Mouse (Mus musculus): ENCODE results near the gene Myo5c.

Myo5c gene

DNA sequence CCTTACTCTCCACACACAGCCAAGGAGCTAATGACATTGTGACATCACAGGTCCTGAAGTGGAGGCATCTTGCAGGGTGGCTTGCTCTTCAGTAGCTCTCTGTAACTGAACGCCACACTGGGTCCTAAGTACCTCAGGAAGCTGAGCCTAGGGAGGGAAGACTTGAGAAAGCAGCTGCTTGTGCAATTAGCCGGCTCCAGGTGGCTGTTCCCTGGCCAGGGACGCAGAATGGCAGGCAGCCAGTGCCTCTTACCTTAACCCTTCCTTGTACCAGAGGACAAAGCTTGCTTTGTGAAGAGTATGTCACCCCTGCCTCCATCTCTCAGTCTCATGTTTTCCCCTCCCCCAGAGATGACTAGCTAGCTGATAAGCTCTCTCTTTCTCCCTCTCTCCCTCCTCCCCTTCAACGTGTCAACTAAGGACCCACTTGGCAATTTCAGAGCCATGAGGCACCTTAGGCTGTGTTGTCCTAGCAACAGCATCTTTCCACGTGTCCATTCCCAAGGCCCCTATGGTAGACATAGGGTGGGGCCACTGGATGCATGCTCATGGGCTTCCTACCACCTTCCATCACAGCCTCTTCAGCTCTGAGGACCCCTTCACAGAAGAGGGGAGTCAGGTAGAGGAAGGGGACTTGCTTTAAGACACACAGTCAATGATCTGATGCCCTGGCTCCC, 12.0 kb downstream of the Myo5c start:
- no peak for DNase-seq (ENCODE audit: low read depth, low spot score)

DNA sequence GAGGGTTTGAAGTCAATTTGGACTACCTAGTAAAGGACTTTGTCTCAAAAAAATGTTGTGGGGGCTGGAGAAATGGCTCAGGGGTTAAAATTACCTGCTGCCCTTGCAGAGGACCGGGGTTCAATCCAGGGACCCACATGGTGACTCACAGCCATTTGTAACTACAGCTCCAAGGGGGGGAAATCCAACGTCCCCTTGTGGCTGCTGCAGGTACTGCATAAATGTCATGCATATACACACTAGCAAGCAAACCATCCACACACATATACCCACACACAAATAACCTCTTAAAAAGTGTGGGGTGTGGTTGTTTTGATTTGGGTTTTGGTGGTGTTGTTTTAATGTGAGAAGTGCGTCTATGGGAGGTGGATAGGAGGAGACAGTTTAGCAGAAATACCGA, 12.7 kb downstream of the Myo5c start:
- DNase-seq (ENCODE audit: low read depth, low spot score): no peak

DNA sequence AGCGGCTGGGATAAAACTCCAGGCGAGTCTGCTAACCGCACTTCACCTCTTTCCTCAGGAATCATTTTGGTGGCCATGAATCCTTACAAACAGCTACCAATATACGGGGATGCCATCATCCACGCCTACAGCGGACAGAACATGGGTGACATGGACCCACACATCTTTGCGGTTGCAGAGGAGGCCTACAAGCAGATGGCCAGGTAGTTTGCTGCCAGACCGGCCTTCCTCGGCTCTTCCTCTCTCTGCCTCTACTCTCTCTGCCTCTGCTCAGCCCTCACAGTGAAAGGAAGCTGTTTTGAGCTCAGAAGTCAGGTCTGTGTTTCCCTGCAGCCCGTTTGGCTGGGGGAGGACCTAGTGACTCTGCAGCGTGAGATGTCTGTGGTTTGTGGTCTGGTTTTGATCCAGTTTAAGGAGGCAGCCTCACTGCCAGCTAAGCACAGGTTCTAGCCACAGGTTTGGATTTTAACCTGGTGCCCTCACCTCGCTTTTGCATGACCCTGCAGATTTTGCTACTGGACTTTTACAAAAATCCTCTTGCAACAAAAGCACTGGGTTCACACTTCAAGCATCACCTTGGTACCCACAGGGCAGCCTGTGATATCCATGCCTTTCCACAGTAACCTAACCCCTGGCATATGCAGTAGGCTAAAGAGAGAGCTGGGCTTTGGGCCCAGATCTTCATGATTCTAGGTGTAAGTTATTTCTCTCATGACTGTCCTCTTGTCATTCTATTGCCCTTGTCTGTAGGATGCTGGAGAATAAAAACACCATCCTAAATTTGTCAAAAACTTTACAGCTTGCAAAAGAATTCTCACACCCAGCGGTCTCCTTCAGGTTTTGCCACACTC, 14.5 kb downstream of the Myo5c start:
- DNase-seq (ENCODE audit: low read depth, low spot score): no peak

DNA sequence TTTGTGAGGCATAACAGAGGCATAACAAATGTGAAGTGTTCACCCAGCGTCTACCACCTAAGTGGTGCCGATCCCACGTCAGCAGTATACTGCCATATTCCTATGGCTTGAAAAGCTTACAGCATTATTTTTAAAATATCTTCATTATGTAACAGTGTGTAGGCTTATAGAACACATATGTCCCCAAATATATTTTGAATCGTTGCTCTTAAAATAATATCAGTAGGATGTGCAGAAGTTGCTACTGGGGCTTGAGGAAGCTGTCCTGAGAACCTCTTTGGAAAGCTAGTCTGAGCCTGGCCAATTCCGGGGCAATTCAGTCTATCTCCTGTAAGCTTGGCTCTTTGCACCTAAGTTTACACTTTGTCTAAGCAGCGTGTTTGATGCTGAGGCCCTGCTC, 16.1 kb downstream of the Myo5c start:
- DNase-seq (ENCODE audit: low read depth, low spot score): no peak

DNA sequence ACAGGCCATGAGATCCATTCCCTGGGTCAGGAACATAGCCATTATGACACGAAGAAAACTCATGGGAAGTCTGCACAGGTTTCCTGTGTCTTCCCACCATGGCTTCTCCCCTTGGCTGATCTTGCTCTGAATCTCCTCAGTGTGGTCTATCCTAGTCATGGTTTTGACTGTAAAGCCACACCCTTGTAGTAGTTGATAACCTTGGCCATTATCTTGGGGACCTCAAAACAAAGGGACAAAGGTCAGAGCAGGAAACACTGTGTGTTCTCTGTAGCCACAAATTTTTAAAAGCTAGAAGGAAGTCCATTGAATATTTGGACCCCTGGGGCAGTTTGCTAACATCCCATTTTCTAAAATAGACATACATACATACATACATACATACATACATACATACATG, 16.5 kb downstream of the Myo5c start:
- DNase-seq (ENCODE audit: low read depth, low spot score): no peak

DNA sequence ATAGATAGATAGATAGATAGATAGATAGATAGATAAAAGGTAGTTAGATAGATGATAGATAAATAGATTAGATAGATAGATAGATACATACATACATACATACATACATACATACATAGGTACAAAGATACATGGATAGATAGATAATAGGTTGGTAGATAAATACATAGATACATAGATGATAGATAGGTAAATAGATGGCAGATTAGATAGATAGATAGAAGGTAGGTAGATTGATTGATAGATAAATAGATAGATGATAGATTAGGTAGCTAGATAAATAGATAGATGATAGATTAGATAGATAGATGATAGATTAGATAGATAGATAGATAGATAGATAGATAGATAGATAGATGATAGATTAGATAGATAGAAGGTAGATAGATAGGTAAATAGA, 17.1 kb downstream of the Myo5c start:
- no peak for DNase-seq (ENCODE audit: low read depth, low spot score)

DNA sequence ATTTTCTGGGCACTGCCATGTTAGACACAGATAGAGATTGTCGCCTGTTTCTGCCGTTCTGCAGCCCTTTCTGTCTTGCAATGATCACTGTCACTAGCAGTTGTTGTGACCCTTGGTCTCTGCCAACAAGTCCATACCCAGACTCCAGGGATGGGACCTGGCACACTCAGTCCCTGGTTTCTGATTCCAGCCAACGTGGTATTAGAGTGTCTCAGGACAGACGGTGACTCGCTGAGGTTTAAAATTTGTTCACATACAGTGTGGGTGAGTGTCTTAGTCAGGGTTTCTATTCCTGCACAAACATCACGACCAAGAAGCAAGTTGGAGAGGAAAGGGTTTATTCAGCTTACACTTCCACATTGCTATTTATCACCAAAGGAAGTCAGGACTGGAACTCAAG, 21.3 kb downstream of the Myo5c start:
- peak; percentile 73 for DNase-seq (ENCODE audit: low read depth, low spot score)

DNA sequence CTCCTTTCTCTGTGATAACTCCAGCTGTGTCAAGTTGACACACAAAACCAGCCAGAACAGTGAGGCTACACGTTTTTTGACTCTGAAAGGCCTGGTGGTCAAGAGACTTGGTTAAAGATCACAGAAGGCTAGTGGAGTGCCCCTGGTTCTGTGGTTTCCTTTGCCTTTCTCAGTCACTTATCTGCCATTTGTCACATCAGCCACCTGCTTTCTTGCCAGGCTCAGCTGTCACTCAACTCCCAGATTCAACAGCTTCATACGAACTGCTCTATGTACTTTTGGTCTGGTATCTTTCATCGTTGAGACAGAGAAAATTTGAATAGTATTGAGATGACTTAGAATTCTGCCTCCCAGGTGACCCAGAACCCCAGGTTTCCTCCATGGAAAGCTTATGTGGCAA, 21.9 kb downstream of the Myo5c start:
- DNase-seq (ENCODE audit: low read depth, low spot score): no peak

DNA sequence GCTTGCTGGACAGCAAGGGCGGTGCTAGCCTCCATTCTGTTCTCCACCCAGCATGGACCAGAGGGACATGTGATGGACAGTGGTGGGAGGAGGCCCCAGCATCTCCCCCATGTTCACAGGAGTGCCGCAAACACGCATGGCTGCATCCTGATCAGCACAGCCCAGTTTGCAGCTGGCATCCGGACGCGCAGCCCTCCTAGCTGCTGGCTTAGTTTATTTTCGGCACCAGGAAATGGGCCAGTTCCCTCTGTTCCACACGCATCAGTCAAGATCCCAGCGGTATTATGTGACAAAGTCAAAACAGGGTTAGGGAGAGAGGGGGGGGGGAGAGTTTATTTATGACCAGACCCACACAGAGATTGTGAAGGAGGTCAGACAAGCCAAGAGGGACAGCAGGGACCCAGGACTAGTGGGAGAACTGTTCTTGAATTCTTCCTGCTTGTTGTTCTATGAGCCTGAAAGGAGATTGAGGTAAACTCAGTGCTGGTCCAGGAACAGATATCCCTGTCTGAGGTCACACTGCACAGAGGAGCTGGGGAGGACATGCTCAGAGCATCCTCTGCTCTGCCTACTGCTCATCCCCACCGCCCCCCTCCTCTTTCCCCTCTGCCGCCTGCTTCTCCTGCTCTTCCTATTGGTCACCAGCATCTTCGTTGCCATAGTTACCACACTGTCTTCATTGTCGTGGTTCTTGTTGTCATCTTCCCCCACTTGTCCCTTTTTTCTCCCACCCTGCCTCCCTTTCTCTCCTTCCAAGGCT, 22.6 kb downstream of the Myo5c start:
- peak; percentile 87 for DNase-seq (ENCODE audit: low read depth, low spot score)

DNA sequence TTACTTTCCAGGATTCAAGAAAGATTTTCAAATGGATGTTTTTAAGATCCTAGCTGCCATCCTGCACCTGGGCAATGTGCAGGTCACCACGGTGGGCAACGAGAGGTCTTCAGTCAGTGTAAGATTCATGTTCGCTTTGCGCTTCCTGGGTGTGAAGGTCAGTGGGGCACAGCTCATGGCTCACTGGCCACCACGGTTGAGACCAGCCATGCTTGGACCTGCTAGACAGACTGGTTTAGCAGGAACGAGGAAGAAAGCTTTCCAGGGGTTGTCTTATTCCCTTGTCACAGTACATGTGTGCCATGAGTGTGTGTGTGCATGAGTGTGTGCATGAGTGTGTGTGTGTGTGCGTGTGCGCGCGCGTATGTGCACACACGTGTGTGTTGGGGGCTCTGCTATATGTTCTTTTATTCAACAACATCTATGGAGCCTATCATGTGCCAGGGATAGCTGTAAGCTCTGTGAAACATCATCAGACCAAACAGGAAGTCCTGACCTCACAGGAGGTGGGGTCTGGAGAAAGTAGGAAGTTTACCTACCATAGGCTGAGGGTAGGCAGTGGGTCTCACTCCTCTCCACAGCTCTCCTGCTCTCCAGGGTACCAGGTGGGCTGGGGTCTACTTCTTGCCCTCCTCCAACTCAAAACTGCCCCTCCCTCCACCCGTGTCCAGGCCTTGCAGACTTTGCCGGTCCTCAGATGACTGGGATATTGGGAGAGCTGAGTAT, 24.2 kb downstream of the Myo5c start:
- DNase-seq (ENCODE audit: low read depth, low spot score): no peak

DNA sequence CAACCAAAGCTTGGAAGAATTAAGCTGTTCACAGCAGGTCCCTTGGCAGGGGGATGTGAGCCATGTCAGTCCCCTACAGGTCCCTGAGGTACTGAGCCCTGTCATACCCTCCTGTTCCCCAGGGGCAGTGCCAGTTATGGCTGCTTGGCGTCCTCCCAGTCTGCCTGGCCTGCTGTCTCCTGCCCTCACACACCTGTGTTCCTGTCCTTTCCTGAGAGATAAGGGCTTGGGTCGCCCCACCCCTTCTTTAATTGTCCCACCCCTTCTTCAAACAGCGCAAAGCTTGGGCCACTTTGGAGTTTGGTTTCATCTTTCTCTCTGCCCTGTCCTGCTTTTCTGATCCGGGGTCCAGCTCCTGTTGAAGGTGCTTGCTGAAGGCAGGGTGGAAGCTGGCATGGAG, 27.0 kb downstream of the Myo5c start:
- DNase-seq (ENCODE audit: low read depth, low spot score): no peak

DNA sequence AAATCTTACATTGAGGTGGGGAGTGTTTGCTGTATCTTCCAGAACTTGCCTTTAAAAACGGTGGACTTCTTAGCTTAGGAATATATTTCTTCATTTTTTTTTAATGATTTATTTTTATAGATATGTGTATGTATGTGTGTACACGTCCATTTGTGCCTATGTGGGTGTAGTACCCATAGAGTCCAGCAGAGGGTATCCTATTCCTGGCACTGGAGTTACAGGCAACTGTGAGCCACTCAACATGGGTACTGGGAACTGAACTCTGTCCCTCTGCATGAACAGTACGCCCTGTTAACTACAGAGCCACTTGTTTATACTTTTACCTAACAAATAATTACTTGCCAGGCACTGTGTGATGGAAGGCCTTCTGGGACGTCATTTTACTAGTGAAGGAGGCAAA, 27.8 kb downstream of the Myo5c start:
- DNase-seq (ENCODE audit: low read depth, low spot score): no peak

DNA sequence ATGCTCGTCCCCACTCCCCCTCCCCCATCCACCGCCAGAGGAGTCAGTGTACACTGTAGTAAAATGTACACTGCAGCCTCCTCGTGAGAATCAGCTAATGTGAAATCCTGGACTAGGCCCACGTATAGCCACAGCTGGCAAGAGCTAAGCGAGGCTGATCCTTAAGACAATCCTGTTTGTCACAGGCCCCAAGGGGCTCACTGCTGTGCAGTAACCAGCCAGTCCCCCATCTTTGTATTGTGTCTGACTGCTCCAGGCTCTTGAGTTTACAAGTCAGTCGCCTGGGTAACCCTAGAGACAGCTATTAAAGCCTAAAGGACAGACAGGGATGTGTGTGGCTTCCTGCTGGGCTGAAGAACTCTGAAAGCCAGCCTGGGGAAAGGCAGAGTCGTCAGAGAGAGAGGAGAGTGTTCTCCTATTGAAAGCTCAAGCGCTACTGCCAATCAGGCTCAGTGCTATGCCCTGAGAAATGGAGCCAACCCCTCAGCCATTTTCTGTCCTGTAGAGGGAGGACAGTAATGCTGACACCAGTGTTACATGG, 29.6 kb downstream of the Myo5c start:
- DNase-seq (ENCODE audit: low read depth, low spot score): no peak

DNA sequence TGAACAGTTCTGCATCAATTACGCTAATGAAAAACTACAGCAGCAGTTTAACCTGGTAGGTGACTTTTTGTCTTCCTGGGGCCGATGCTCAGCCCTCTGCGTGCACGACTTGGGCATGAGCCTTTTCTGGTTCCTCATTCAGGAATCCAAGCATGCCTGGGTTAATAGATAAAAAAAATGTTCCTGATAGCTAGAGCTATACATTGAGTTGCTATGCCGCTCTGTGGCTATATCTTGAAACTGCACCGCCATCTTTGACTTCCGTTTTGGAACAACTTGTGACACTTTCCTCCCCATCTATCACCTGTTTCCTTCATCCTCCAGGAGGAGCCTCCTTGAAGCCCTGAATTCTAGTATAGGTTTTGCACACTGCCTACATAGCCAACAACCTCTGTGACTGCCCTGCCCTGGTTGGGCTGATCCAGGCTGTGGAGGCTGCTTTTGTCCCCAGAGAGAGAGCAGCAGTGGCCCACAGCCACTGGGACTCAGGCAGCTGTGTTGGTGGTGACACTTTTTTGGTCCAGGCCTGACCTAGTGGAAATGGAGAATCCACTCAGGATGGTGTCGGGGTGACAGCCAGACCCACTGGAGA, 30.5 kb downstream of the Myo5c start:
- no peak for DNase-seq (ENCODE audit: low read depth, low spot score)

DNA sequence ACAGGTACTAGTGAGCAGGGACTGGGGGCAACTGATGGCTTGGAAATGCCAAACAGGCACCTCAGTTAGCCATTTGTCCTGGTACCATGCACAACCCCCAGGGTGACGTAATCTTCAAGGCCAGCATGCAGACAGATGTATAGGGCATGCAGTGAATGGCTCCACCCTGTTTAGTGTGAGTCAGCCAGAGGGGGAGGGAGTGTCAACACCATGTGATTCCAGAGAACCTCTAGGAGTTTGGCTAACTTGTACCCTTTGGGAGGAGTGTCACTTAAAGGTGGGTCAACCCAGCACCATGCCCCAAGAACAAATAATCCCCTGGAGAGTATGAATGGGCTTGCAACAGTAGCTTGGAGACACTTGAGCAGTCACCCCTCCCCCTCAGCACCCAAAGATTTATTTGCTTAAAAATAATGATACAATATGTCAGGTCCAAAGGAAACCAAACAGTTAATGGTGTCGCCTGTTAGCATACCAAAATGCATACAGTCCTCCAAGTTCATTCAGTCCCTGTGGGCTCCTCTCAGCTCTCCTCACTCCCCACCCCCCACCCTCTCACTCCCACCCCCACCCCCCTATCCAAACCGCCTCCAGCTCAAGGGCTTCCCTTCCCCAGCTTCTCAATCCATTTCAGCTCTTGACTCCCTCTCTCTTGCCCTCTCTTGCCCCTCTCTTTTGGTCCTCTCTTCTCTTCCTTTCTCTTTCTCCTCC, 32.3 kb downstream of the Myo5c start:
- no peak for DNase-seq (ENCODE audit: low read depth, low spot score)

DNA sequence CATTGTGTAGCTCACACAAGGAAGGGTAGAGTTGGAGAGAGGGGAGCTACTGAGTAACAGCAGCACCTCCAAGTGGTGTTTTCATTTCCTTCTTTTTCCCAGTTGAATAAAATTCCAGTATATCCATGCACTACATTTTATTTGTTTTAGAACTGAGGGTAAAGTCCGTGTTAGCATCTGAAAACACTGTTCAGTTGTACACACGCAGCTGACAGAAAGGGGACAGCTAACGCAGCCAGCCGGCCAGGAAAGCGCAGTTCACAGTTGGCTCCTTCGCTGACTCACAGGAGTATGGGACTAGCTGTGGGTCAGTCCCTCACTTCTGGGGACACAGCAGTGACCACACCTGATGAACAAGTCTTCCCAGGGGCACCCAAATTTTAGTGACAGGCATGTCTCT, 35.3 kb downstream of the Myo5c start:
- no peak for DNase-seq (ENCODE audit: low read depth, low spot score)

DNA sequence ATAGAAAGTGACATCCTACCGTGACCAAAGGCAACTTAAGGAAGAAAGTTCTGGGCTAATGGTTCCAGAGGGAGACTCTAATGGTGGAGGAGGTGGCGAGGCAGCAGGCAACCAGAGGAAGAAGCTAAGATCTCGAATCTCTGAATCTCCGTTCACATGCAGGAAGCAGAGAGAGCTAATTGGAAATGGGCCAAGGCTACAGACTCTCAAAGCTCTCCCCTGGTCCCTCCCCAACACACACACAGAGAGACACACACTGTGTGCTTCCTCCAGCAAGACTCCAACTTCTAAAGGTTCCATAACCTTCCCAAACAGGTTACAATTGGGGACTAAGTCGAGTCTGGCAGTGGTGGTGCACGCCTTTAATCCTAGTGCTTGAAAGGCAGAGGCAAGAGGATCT, 38.6 kb downstream of the Myo5c start:
- DNase-seq (ENCODE audit: low read depth, low spot score): no peak

DNA sequence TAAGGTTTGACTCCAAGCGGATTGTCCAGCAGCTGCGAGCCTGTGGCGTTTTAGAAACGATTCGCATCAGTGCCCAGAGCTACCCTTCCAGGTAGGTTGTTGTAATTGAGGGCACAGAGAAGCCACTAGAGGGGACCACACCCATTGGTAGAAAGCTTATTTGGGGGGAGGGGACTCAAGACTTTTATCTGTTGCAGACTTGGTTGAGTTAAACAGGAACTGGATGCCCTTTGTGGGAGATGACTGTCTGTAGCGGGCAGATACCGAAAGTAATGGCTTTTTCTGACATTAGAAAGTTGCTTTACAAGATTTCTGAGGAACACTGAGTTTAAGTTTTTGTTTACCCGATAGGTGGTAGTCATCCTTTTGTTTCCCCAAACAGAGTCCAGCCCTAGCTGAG, 39.7 kb downstream of the Myo5c start:
- DNase-seq (ENCODE audit: low read depth, low spot score): no peak

DNA sequence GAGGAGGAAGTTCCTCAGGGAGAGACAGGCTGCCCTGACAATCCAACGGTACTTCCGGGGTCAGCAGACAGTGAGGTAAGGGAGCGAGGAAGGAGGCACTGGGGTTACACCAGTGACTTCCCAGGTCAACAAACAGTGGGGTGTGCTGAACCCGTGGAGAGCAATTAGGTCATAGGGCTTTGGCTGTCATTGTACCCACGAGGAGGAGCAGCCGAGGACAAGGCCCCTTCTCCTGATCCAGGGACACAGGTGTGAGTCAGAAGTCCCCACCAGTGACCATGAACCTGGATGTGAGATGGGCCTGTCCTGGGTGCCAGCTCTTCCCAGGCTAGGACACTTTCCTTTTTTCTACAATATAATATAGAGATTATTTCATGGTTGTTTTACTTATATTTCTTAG, 41.8 kb downstream of the Myo5c start:
- no peak for DNase-seq (ENCODE audit: low read depth, low spot score)

DNA sequence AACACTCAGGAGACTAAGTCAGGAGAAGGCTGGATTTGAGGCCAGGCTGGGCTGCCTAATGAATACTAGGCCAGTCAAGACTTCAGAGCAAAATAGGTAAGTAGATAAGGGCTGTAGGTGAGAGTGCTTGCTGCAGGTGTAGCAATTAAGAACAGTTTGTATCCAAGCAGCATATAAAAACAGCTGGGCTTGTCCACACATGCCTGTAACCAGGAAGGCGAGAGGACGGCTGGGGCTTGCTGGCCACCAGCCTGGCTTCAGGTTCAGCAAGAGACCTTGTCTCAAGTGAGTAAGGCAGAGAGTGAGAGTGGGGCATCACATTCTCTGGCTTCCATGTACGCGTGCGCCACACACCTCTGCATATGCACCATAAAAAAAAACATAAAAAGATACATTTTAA, 42.7 kb downstream of the Myo5c start:
- no peak for DNase-seq (ENCODE audit: low read depth, low spot score)

DNA sequence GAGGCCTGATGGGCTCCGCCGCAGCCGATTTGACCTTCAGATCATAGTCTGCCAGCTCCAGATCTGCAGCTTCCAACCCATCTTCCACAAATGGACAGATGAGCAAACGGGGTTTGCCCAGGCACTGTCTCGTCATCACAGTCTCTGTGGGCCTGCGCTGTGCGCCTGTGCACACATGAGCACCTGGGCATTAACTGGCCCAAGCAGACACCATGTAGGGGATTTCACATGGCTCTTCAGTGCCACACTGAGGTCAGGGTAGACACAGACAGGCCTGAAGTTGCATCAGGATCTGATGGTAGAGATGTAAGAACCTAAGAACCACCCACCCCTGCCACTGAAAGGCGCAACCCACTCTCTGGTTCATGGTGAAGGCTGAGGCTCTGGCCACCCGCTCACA, 43.2 kb downstream of the Myo5c start:
- DNase-seq (ENCODE audit: low read depth, low spot score): no peak
